Mouse (Mus musculus) CH12.LX (cell line): ENCODE data around the gene Cyp2d22. TPM values are rescaled to one million over a fixed set of nuclear protein-coding genes. Genes with fewer than 3 reads are reported as not detected.

ENCODE experiments used
- DNase-seq: peaks from one replicate; pipeline ENCODE4 v3.0.0-alpha.2; 2013; ENCODE audit errors: extremely low read depth
- H3K27ac ChIP-seq: 2 replicates; pipeline ENCODE4 v1.5.1; 2012; ENCODE audit warnings: low read depth, mild to moderate bottlenecking, control low read depth, moderate library complexity; ENCODE audit not compliant: insufficient read depth
- H3K27me3 ChIP-seq: replicated peaks from 2 replicates; pipeline ENCODE3; 2012; ENCODE audit warnings: inconsistent platforms
- H3K36me3 ChIP-seq, 2 experiments: replicated peaks in 1 of 2; 2 replicates each; pipeline versions ENCODE3 to v1.6.1; 2012; ENCODE audit warnings: inconsistent platforms in 1 of 2, low read length in 1 of 2, mild to moderate bottlenecking in 1 of 2, mixed read lengths in 1 of 2, moderate library complexity in 1 of 2; ENCODE audit not compliant: control insufficient read depth in 1 of 2, insufficient read depth in 1 of 2
- H3K4me1 ChIP-seq, 2 experiments: 2 replicates each; pipeline ENCODE4 v1.6.1; 2012; ENCODE audit warnings: inconsistent platforms in 1 of 2, moderate library complexity in 1 of 2; ENCODE audit not compliant: insufficient read depth in 2 of 2, control insufficient read depth in 1 of 2
- H3K4me2 ChIP-seq: 2 replicates; pipeline ENCODE4 v1.6.1; 2012; ENCODE audit warnings: low read depth, mild to moderate bottlenecking, control low read depth; ENCODE audit not compliant: poor library complexity, insufficient read depth, severe bottlenecking
- H3K4me3 ChIP-seq, 3 experiments: fragments of 150-350 bp in 1 of 3; sonication (generic) in 1 of 3; replicated peaks in 1 of 3; 2 replicates each; pipeline versions ENCODE3 to v1.5.1; 2011 to 2012; ENCODE audit warnings: low read depth in 2 of 3, low read length in 2 of 3, mild to moderate bottlenecking in 2 of 3, moderate library complexity in 2 of 3, control low read depth in 1 of 3, improper control_type of control experiment in 1 of 3, inconsistent platforms in 1 of 3, mixed read lengths in 1 of 3; ENCODE audit not compliant: poor library complexity in 1 of 3
- H3K79me2 ChIP-seq: replicated peaks from 2 replicates; pipeline ENCODE4 v1.6.1; 2012; ENCODE audit warnings: mild to moderate bottlenecking, moderate library complexity; ENCODE audit not compliant: control insufficient read depth, poor library complexity, insufficient read depth, severe bottlenecking; ENCODE audit errors: extremely low read depth
- H3K9ac ChIP-seq: 2 replicates; pipeline ENCODE4 v1.6.1; 2012; ENCODE audit warnings: low read depth, mild to moderate bottlenecking, control low read depth, moderate library complexity; ENCODE audit not compliant: insufficient read depth
- H3K9me3 ChIP-seq: replicated peaks from 2 replicates; pipeline ENCODE3; 2012; ENCODE audit warnings: low read length, inconsistent platforms, mixed read lengths
- BHLHE40 ChIP-seq: IDR thresholded peaks from 2 replicates; pipeline ENCODE4 v1.6.1; 2011; ENCODE audit warnings: mild to moderate bottlenecking, low read depth, low read length, improper control_type of control experiment
- CHD1 ChIP-seq: IDR thresholded peaks from 2 replicates; pipeline ENCODE4 v1.6.1; 2012; ENCODE audit warnings: low read depth, low read length, improper control_type of control experiment, inconsistent platforms
- CHD2 ChIP-seq: IDR thresholded peaks from 2 replicates; pipeline ENCODE4 v1.6.1; 2011; ENCODE audit warnings: low read length, improper control_type of control experiment
- CTCF ChIP-seq, 2 experiments: IDR thresholded peaks in 1 of 2; conservative IDR thresholded peaks in 1 of 2; 2 replicates each; pipeline ENCODE4 v1.5.1; 2011 to 2012; ENCODE audit warnings: low read depth in 2 of 2, low read length in 2 of 2, improper control_type of control experiment in 1 of 2, inconsistent platforms in 1 of 2, mild to moderate bottlenecking in 1 of 2, moderate library complexity in 1 of 2
- E2F4 ChIP-seq: IDR thresholded peaks from 2 replicates; pipeline ENCODE4 v1.6.1; 2011; ENCODE audit warnings: low read depth, low read length, improper control_type of control experiment; ENCODE audit not compliant: insufficient replicate concordance
- ELF1 ChIP-seq: IDR thresholded peaks from 2 replicates; pipeline ENCODE4 v1.6.1; 2014; ENCODE audit warnings: low read depth, mild to moderate bottlenecking, inconsistent platforms, low read length, improper control_type of control experiment
- EP300 ChIP-seq: IDR thresholded peaks from 2 replicates; pipeline ENCODE4 v1.6.1; 2011; ENCODE audit warnings: low read length, improper control_type of control experiment
- ETS1 ChIP-seq: conservative IDR thresholded peaks from 2 replicates; pipeline ENCODE4 v1.6.1; 2012; ENCODE audit warnings: low read depth, mild to moderate bottlenecking, inconsistent platforms, low read length, improper control_type of control experiment, moderate library complexity
- GABPA ChIP-seq: IDR thresholded peaks from 2 replicates; pipeline ENCODE4 v1.6.1; 2012; ENCODE audit warnings: low read depth, low read length, improper control_type of control experiment, inconsistent platforms; ENCODE audit not compliant: insufficient replicate concordance
- HCFC1 ChIP-seq: IDR thresholded peaks from 2 replicates; pipeline ENCODE4 v1.6.1; 2012; ENCODE audit warnings: low read depth, mild to moderate bottlenecking, inconsistent platforms, low read length, improper control_type of control experiment
- IRF4 ChIP-seq: IDR thresholded peaks from 2 replicates; pipeline ENCODE4 v1.6.1; 2014; ENCODE audit warnings: low read depth, mild to moderate bottlenecking, inconsistent platforms, low read length, improper control_type of control experiment
- JUN ChIP-seq: IDR thresholded peaks from 2 replicates; pipeline ENCODE4 v1.6.1; 2011; ENCODE audit warnings: low read depth, mild to moderate bottlenecking, low read length, improper control_type of control experiment, moderate library complexity; ENCODE audit not compliant: insufficient read depth
- JUND ChIP-seq: conservative IDR thresholded peaks from 2 replicates; pipeline ENCODE4 v1.6.1; 2011; ENCODE audit warnings: low read depth, low read length, improper control_type of control experiment
- KAT2A ChIP-seq: IDR thresholded peaks from 2 replicates; pipeline ENCODE4 v1.6.1; 2012; ENCODE audit warnings: low read length, improper control_type of control experiment, inconsistent platforms; ENCODE audit not compliant: insufficient replicate concordance
- MAFK ChIP-seq: IDR thresholded peaks from 2 replicates; pipeline ENCODE4 v1.6.1; 2011; ENCODE audit warnings: low read length, improper control_type of control experiment; ENCODE audit not compliant: insufficient replicate concordance
- MAX ChIP-seq: IDR thresholded peaks from 2 replicates; pipeline ENCODE4 v1.6.1; 2011; ENCODE audit warnings: low read length, improper control_type of control experiment
- MAZ ChIP-seq: IDR thresholded peaks from 2 replicates; pipeline ENCODE4 v1.6.1; 2012; ENCODE audit warnings: low read depth, mild to moderate bottlenecking, inconsistent platforms, low read length, improper control_type of control experiment, moderate library complexity
- MEF2A ChIP-seq: IDR thresholded peaks from 2 replicates; pipeline ENCODE4 v1.6.1; 2014; ENCODE audit warnings: low read depth, mild to moderate bottlenecking, inconsistent platforms, low read length, improper control_type of control experiment, borderline replicate concordance
- MXI1 ChIP-seq: IDR thresholded peaks from 2 replicates; pipeline ENCODE4 v1.6.1; 2011; ENCODE audit warnings: mild to moderate bottlenecking, low read depth, low read length, improper control_type of control experiment
- MYC ChIP-seq: IDR thresholded peaks from 2 replicates; pipeline ENCODE4 v1.6.1; 2011; ENCODE audit warnings: low read depth, mild to moderate bottlenecking, improper control_type of control experiment, low read length
- NELFE ChIP-seq: IDR thresholded peaks from 2 replicates; pipeline ENCODE4 v1.6.1; 2011; ENCODE audit warnings: low read depth, low read length, improper control_type of control experiment
- NRF1 ChIP-seq: IDR thresholded peaks from 2 replicates; pipeline ENCODE4 v1.6.1; 2014; ENCODE audit warnings: low read depth, mild to moderate bottlenecking, inconsistent platforms, low read length, improper control_type of control experiment, moderate library complexity
- PAX5 ChIP-seq: IDR thresholded peaks from 2 replicates; pipeline ENCODE4 v1.6.1; 2012; ENCODE audit warnings: low read length, inconsistent platforms, mixed read lengths
- POLR2A ChIP-seq: IDR thresholded peaks from 2 replicates; pipeline ENCODE4 v1.6.1; 2011; ENCODE audit warnings: low read depth, mild to moderate bottlenecking, improper control_type of control experiment, low read length
- POLR2AphosphoS2 ChIP-seq: IDR thresholded peaks from 2 replicates; pipeline ENCODE4 v1.6.1; 2011; ENCODE audit warnings: low read depth, low read length, improper control_type of control experiment
- RAD21 ChIP-seq: IDR thresholded peaks from 2 replicates; pipeline ENCODE4 v1.6.1; 2011; ENCODE audit warnings: low read depth, mild to moderate bottlenecking, low read length, improper control_type of control experiment, moderate library complexity
- RCOR1 ChIP-seq: conservative IDR thresholded peaks from 2 replicates; pipeline ENCODE4 v1.6.1; 2012; ENCODE audit warnings: low read depth, mild to moderate bottlenecking, inconsistent platforms, low read length, improper control_type of control experiment
- SIN3A ChIP-seq: IDR thresholded peaks from 2 replicates; pipeline ENCODE4 v1.6.1; 2012; ENCODE audit warnings: low read length, improper control_type of control experiment, inconsistent platforms
- SMC3 ChIP-seq: IDR thresholded peaks from 2 replicates; pipeline ENCODE4 v1.6.1; 2011; ENCODE audit warnings: low read depth, low read length, improper control_type of control experiment
- TBP ChIP-seq: conservative IDR thresholded peaks from 2 replicates; pipeline ENCODE4 v1.6.1; 2011; ENCODE audit warnings: low read depth, low read length, improper control_type of control experiment
- TCF12 ChIP-seq: IDR thresholded peaks from 2 replicates; pipeline ENCODE4 v1.6.1; 2014; ENCODE audit warnings: low read depth, mild to moderate bottlenecking, inconsistent platforms, low read length, improper control_type of control experiment
- UBTF ChIP-seq: IDR thresholded peaks from 2 replicates; pipeline ENCODE4 v1.6.1; 2012; ENCODE audit warnings: low read depth, mild to moderate bottlenecking, inconsistent platforms, low read length, improper control_type of control experiment, moderate library complexity
- USF1 ChIP-seq: IDR thresholded peaks from 2 replicates; pipeline ENCODE4 v1.6.1; 2014; ENCODE audit warnings: low read depth, mild to moderate bottlenecking, inconsistent platforms, low read length, improper control_type of control experiment
- USF2 ChIP-seq: conservative IDR thresholded peaks from 2 replicates; pipeline ENCODE4 v1.6.1; 2011; ENCODE audit warnings: low read depth, low read length, improper control_type of control experiment
- ZC3H11A ChIP-seq: IDR thresholded peaks from 2 replicates; pipeline ENCODE4 v1.6.1; 2012; ENCODE audit warnings: low read depth, mild to moderate bottlenecking, inconsistent platforms, low read length, improper control_type of control experiment
- ZKSCAN1 ChIP-seq: IDR thresholded peaks from 2 replicates; pipeline ENCODE4 v1.6.1; 2012; ENCODE audit warnings: low read depth, inconsistent platforms, low read length, improper control_type of control experiment, borderline replicate concordance
- ZMIZ1 ChIP-seq: IDR thresholded peaks from 2 replicates; pipeline ENCODE4 v1.6.1; 2012; ENCODE audit warnings: low read depth, mild to moderate bottlenecking, inconsistent platforms, low read length, improper control_type of control experiment
- ZNF384 ChIP-seq: IDR thresholded peaks from 2 replicates; pipeline ENCODE4 v1.6.1; 2012; ENCODE audit warnings: low read depth, low read length, improper control_type of control experiment, inconsistent platforms
- dilution Hi-C: fragments of 300-500 bp; cut with MboI; formaldehyde crosslinking; loops from 2 replicates; pipeline ENCODE4 v1.14.3; 2020; ENCODE audit warnings: low sequenced_read_pairs; ENCODE audit not compliant: extremely low pct_unique_long_range_greater_than_20kb, extremely low pct_ligation_motif_present
- in situ Hi-C: fragments of 300-500 bp; cut with MboI; formaldehyde crosslinking; loops from 3 replicates; pipeline ENCODE4 v1.14.3; 2019; ENCODE audit warnings: low sequenced_read_pairs, low pct_ligation_motif_present, low pct_unique_long_range_greater_than_20kb, mixed read lengths
- polyA plus RNA-seq: library from polyadenylated mRNA; unstranded; fragments of >175 nt; gene quantifications from 2 replicates; pipeline ENCODE4 v1.2.1, GENCODE M21; 2012; ENCODE audit warnings: low read depth; ENCODE audit not compliant: insufficient read length
- total RNA-seq, 2 experiments: library from RNA; depleted of rRNA; stranded (reverse); fragments of 300-350 nt in 1 of 2; fragments of >200 nt in 1 of 2; gene quantifications; 2 replicates each; pipeline ENCODE4 v1.2.3; 2012 to 2014

Cyp2d22 gene
- total and polyA plus RNA-seq, 3 experiments: 0.21 to 0.24 TPM; not detected in 1

- dilution Hi-C loops: no loop called here
- H3K4me3 ChIP-seq: peak overlapping the region; percentile 58 to 81 (median 71)
- TF ChIP-seq POLR2AphosphoS2 (no peak), USF1 (peak; percentile 68), KAT2A (peak; percentile 52; the same call in 1 of the 2 replicates), GABPA (no peak), EP300 (no peak), ZNF384 (no peak), MAX (no peak), SIN3A (peak; percentile 95; the same call in 1 of the 2 replicates), JUND (no peak), MEF2A (0 out of 2 replicates have a peak, but pooled peaks have one; percentile 45), ELF1 (peak; percentile 67), ZMIZ1 (0 out of 2 replicates have a peak, but pooled peaks have one; percentile 54), MAFK (no peak), HCFC1 (peak; percentile 74), NELFE (peak; percentile 84), SMC3 (no peak), ZC3H11A (no peak), NRF1 (peak; percentile 90), TCF12 (peak; percentile 95), IRF4 (peak; percentile 64; the same call in 1 of the 2 replicates), UBTF (no peak), CTCF (conservative IDR thresholded peaks at IDR 0.05 in 1 of 2, IDR thresholded peaks at IDR 0.05 in 1 of 2; ENCODE audit: low read depth in 2 of 2, low read length in 2 of 2) (no peak), TBP (peak; percentile 72; the same call in 1 of the 2 replicates), JUN (no peak), ETS1 (no peak), MXI1 (0 out of 2 replicates have a peak, but pooled peaks have one; percentile 13), CHD1 (no peak), RCOR1 (no peak), PAX5 (no peak), BHLHE40 (0 out of 2 replicates have a peak, but pooled peaks have one; percentile 41), CHD2 (peak; percentile 99), MYC (no peak), ZKSCAN1 (no peak), USF2 (no peak), RAD21 (no peak), E2F4 (no peak), MAZ (no peak), POLR2A (peak; percentile 75; the same call in 1 of the 2 replicates)
- TF ChIP-seq, all 38 proteins: peak for 16
- peak overlapping the region; percentile 85 for H3K9ac ChIP-seq
- H3K36me3 ChIP-seq: peaks cover 29 to 33% of the 10 kb centered on the region in 2 experiments
- in situ Hi-C loops: no loop called here
- peak overlapping the region; percentile 96 for H3K4me2 ChIP-seq
- H3K4me1 ChIP-seq: peaks cover 14 to 26% of the 10 kb centered on the region in 2 experiments
- H3K27ac ChIP-seq: peak overlapping the region; percentile 81
- no peaks in the 10 kb centered on the region for H3K9me3 ChIP-seq
- peaks cover 14% of the 10 kb centered on the region for H3K27me3 ChIP-seq
- peak; percentile 99 for DNase-seq
- H3K79me2 ChIP-seq: peaks cover 19% of the 10 kb centered on the region
Measured at GRCm38 (mm10) chr15:82345820-82346470, 34.1 kb downstream of the Cyp2d22 start.
